Mouse (Mus musculus) ZHBTc4 (cell line): ENCODE data around the gene Meiob.
A peak's percentile ranks its signal among the peaks of the same experiment; 100 is the strongest.

ENCODE experiments used
- DNase-seq: peaks from one replicate; pipeline ENCODE4 v3.0.0-alpha.2; 2011; ENCODE audit warnings: low read depth, low spot score

Gene Meiob

DNA sequence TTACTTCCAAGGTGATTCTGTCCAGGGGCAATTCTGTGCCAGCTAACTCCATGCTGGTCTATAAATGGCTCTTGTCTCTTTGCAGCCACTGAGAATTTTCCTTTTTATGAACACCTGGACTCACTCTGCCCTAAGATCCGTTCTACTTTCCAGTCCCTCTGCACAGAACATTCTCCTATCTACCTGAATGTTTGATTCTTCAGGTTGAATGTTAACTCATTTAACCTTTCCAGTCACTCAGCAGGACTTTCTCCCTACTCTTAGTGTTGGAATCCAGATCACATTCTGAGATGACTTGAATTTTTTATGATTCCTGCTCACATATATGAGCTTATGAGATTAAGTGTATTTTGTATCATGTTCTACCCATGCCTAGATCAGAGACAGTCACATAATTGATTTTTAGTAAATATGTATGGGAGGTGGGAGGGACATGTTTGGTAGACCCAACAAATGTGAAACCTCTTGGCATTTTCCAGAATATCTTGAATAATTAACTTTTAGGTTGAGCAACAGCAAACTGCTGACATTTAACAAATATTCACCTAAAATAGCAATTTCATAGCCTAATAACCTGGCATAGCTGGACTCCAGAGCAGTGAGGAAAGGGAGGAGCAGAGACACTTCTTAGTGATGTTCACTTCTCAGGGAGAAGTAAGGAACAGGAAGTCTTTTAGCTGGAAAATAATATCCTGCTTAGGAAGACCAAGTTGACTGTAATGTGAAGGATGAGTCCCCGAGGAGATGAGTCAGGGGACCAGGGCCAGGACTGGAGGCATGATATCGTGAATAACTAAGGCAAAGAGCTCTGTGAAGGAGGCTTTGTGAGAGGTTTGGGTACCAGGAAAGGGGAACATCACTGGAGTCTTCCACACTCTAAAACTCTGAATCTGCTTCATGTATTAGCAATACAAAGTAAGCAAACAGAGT, 17.5 kb downstream of the Meiob start:
- DNase-seq: no peak

DNA sequence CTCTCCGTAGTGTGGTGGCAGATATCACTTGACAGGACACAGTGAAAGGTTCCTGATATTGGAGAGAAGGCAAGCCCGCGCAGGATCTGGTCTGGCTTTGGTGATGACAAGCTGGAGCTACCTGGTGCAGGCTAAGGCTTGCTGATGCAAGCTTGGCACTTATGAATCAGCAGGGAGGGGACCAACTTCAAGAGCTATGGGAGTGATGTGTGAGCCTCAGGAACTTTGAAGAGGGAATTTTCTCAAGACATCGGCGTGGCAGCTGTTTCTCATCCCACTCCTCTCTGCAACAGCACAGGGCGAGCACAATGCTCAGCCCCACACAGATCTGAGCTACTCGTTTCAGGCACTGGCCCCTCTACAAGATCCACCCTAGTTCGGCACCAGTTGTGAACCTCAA, 35.8 kb downstream of the Meiob start, which contains the start of gene Hagh:
TSS of gene Hagh (plus strand) at position 302 of the 400 bp plus-strand sequence.
- no peak for DNase-seq

DNA sequence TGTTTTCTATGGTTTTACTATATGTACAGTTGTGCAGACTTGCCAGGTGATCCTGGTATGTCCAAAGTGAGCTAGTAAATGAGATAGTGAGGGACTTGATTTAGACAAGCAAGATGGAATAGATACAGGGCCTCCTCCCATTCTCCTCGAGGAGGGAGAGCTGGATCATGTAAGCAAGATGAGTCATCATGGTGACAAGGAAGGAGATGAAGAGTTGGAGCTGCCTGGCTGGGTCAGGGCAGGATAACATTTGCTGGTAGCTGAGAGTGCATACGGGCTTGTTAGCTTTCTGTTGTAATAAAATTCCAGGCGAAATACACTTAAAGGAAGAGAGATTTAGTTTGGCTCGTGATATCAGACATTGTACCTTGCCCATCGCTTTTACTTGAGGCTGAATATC, 36.3 kb downstream of the Meiob start:
- DNase-seq: no peak

DNA sequence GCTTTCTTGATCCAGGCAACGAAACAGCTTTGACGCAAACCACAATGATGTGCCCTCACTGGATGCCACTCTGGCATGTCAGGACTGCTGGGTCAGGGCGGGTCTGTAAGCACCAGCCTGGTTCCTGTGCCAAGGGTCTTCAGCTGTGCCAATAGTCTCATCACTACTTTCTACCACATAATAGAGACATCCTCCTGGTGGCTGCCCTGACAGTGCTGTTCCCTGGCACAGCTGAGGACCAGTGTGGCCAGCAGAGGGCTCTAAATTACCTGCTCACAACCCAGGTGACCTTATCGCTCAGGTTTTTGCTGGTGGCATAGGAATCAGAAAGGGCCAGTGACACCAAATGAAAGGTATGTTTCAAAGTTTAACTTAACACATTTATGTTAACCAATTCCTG, 37.0 kb downstream of the Meiob start:
- no peak for DNase-seq

DNA sequence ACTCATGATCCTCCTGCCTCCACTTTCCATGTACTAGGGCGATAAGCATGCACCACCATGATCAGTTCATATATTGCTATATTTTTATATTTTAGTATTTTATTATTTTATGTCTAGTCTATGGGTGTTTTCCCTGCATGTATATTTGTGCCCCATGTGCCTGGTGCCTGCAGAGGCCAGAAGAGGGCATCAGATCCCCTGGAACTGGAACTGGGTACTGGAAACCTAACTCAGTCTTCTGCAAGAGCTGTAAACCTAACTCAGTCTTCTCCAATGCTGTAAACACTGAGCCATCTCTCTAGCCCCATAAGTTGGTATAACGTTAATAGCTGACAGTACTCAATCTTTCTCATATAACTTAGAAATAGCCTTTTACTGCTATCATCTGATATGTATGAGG, 38.5 kb downstream of the Meiob start:
- DNase-seq: no peak

DNA sequence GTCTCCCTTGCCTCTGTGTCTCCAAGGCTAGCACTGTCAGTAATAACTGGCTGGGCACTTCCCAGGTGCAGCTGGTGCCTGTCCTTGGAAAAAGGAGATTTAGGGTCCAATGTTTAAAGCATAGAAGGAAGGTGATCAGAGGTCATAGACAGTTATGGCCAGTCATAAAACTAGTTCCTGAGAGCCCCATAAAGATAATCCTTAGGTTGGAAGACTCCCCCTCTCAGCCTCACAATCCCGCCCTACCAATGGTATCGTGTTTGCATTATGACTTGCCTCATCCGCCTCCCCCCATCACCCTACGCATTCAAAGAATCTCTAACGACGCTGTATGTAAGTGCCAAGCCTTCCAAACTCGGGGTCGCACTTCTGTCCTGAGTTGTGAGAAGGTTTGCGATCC, 40.4 kb downstream of the Meiob start:
- DNase-seq: no peak

DNA sequence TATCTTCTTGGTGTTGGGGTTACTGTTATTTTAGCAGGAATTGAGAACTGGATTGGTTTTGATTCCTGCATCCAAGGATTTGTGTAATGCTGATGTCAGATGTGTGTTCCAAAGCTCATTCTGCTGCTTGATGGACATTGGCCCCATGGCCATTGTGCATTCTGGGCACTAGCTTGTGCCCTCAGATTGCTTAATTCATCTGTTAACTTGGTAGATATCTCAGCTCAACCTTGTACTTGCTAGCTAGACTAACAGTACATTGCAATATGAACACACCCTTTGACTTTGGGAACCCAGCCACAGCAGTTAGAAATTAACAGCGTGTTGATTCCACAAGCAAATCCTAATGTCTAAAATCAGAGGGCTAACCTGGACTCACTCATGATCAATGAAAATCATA, 43.3 kb downstream of the Meiob start:
- no peak for DNase-seq

DNA sequence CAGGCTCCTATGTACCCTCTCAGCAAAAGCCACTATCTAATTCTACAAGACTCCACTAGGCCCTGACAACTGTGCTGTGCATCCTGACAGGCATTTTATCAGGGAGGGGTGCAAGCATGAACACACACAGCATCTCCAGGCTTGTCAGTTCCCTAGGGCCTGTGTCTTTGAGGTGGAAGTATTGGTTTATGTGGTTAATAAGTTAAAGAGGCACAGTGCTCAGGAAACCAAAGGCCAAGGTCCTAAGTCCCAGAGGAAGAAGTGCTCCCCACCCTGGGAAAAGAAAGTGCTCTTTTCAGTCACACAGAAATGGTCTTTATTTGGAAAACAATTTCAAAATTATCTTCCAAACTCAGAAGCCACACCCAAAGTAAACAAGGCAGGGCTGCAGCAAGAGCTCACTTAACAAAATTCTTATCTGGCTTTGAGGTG, 44.5 kb downstream of the Meiob start:
- DNase-seq: no peak

DNA sequence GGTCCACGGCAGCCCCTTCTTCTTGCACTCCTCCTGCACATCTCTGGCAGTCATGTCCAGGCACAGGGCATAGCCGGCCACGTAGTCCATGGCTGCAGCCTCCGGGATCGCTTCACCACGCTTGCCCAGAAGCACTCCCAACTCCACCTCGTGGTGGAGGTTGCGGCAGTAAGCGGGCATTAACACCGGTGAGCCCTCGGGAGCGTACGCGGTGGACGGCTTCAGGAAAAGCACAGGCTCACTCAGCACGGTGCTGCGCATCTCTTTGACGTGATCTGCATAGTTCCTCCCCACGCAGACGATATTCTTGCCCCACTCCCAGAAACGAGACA, 45.6 kb downstream of the Meiob start:
- DNase-seq: no peak

DNA sequence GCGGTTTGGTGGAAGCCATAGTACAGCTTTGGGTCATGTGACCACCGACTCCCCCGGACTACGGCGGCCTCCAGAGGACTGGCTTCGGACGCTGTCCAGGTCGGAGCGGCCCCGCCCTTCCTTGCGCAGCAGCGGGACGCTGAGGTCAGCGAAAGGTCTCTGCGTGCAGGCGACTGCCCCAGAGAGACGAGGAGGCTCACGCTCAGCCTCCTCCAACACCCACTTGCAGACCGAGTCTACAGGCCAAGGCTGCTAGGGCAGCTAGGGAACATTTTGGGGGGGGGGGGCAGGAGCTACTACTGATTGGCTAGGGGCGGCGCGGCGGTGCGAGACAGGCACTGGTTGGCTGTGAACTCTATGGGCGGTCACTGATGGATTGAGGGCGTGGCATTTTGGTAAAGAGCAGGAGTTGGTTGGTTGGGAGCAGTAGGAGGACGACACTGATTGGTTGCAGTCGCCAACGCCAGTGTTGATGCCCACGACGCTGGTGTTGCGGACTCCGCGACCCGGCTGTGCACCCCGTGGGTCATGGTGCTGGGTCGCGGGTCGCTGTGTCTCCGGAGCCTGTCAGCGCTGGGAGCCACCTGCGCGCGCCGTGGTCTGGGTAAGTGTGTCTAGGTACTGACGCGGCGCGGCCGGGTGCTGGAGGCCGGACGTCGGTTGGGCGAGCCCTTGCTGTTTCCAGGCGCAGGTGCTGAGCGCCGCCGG, 46.1 kb downstream of the Meiob start, which contains the start of gene Fahd1:
TSS of gene Fahd1 (minus strand) at position 300 of the 708 bp plus-strand sequence.
- DNase-seq: peak; percentile 99

DNA sequence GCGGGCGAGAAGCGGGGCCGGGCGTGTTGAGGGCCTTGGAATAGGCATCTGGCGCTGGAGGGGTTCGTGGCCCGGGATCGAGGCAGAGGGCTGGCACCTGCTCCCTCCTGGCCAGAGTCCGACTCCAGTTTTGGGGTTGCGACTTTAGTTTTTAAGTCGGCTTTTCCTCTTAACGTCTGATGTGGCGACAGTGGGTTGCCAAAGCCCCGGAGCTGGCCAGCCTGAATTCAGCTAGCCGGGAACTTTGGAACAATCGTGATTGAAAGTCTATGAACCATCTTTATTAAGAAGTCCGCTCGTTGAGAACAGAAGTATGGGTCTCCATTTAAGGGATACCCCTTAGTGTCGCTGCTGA, 46.7 kb downstream of the Meiob start:
- DNase-seq: no peak

DNA sequence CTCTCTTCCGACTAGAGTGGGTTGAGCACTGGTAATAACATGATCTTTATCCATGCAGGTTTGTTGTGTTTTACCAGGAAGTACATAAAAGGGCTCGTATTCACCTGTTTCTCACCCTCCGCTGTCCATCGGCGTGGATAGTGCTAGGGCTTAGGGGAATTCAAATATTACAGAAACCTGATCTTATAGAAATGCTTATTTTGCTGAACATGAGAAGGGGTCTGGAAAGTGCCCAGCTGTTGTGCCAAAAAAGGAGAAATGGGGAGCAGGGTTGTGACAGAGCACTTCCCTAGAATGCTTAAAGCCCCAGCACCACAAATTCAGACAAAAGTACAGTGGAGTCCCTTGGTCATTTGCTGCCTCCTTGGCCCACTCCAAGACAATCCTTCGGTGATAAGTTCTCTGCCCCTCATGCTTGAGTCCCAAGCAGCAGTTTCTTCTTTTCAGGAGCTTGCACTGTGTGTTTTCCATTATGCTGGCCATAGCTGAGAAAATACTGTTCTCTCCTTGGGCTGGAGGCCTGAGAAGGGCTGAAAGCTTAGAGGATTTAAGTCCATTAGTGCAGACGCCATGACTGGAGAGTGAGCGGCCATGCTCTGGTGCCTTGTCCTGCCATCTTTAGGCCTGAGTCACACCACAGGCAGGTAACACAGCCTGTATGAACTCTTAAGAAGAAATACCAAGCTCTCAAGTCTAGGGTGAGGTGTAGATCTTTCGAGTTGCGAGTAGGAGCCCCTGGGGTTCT, 47.5 kb downstream of the Meiob start:
- no peak for DNase-seq

DNA sequence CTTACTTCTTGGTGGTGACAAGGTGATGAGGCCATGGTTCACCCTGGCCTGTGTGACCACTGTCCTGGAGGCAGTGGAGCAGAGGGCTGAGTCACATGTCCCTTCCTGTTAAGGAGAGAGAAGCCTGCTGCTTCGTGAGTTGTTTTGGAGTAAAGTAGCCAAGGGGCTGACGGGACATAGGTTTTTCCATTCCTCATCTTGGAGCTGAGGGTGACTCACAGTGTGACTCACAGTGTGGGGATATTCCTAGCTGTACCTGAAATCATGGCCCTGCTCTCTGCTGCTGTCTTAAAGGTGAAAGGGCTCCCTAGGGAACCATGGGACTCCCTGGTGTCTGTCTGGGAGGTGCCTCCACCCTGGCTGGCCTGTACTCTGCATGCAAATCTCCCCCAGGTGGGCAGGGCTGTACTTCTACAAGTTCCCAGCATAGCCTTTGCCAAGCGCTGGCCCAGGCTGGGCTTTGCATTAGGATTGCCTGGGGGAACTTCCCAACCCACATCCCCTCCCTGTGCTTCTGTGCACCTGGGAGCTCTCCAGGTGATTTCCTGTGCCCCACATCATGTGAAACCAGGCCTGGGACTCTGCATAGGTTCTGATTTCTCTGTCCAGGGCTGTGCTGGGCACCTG, 51.9 kb downstream of the Meiob start:
- no peak for DNase-seq

DNA sequence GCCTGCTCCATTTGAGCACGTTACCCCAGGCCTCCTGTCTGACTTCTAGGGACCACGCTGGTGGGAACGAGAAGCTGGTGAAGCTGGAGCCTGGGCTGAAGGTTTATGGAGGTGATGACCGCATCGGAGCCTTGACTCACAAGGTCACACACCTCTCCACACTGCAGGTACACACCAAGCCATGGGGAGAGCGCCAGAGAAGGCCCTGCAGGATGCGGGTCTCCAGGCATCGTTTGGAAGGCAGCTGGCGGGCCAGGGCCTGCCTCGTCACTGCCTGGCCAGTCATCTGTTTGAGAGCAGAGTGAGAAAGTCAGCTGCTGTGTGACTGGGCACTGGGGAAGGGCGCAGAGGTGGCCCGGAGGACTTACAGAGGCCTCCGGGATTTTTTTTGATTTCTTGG, 52.5 kb downstream of the Meiob start:
- DNase-seq: no peak

DNA sequence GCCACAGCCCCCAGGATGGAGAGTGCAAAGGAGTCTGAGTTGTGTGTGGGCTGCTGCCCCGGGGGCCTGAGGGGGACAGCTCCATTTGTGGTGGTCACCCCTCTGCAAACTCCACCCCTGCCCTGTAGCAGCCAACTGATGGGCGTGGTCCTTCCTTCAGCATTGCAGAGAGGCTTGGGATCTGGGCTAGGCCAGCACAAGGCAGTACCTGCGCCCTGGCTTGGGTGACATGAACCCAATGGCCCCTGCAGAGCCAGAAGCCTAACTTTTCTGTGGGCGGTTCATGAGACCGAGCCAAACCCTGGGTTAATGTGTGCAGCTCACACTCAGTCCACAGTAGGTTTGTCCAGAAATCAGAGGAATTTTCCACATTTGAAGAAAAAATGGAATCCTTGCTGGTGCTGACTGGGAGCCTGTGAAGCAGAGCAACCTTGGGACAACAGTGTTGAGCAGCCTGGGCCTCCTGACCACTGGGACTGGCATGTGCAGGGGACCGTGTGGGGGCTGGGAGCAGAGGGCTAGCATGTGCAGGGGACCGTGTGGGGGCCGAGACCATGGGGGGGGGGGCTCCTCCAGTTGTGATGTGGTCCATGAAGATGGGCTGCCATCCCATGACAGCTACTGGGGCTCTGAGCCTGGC, 53.9 kb downstream of the Meiob start:
- no peak for DNase-seq

DNA sequence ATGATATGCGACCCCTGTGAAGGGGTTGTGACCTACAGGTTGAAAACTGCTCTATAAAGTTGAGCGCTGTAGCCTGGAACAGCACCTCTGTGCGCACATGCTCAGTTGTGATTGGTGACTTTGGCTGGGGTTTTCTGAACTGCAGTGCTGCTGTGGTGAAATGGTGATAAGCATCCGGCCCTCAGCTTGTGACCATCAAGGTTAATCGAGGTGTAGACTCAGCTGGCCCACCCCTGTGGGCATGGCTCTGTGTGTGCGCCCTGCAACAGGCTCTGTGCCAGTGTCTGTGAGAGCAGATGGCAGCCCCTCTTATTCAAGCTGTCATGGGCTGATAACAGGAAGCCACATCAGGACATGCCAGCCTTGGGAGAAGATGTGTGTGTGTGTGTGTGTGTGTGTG, 54.9 kb downstream of the Meiob start:
- no peak for DNase-seq

DNA sequence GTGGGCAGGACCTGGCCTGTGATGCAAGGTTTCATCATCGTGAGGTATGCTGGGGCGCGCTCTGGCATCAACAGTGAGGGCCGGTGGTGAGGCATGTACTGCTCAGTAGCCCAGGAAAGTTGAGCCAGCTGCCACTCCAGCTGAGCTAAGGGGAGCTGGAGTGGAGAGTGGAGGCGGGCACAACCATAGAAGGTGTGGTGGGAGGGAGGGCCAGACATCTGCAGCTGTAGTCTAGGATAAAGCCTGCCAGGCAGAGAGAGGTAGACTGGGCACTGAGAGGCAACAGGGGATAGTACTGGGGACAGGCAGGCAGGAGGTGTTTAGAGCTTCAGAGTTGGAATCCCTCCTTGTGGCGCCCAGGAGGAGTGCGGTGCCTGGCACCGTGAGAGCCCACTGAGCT, 56.0 kb downstream of the Meiob start:
- no peak for DNase-seq

DNA sequence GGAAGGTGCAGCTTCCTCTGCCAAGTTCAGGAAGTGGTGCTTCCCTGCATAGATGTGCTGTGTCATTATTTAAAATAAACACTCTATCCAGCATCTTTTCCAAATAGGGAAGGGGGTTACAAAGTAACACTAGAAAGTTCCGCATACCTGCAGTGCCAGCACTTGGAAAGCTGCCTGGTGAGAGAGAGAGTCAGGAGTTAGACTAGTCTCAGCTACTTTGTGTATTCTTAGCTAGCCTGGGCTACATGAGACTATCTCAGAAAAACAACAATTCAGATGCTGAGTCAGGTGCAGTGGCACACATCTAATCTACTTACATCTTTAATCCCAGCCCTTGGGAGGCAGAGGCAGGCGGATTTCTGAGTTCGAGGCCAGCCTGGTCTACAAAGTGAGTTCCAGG, 57.7 kb downstream of the Meiob start:
- DNase-seq: no peak

DNA sequence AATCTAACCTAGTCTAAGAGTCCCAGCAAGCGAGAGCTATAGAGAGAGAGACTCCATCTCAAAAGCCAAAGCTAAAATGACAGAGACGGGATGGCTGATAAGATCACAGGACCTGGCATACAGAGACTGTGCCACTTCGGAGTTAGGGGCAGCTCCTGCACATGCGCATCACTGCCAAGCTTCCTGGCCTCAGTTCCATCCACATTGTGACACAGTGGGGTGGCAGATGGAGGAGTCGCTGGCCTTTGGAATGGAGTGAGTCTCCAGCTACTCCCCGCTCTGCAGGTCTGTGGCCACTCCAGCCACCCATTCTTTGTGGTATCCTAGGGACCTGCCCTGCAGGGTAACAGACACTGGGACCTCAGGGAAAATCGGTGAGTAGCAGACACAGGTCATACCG, 61.7 kb downstream of the Meiob start, which contains the start of gene Igfals:
TSS of gene Igfals (plus strand) at position 222 of the 400 bp plus-strand sequence.
- DNase-seq: no peak

DNA sequence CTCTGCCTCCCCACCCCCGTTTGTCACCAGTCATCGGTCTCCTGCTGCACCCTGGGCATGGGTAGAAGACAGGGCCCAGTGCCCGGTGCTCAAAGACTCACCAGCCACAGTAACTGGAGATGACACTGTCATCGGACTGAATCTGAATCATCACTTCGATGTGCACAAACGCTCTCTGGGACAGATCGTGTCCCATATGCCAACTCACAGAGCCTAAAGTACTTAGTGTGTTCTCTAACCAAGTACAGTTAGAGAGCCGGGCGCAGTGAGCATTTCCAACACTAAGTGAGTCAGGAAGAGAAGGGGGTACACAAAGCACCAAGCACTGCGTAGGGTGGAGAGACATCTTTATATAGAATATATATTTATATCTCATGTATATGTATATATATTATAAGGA, 63.8 kb downstream of the Meiob start:
- DNase-seq: no peak

DNA sequence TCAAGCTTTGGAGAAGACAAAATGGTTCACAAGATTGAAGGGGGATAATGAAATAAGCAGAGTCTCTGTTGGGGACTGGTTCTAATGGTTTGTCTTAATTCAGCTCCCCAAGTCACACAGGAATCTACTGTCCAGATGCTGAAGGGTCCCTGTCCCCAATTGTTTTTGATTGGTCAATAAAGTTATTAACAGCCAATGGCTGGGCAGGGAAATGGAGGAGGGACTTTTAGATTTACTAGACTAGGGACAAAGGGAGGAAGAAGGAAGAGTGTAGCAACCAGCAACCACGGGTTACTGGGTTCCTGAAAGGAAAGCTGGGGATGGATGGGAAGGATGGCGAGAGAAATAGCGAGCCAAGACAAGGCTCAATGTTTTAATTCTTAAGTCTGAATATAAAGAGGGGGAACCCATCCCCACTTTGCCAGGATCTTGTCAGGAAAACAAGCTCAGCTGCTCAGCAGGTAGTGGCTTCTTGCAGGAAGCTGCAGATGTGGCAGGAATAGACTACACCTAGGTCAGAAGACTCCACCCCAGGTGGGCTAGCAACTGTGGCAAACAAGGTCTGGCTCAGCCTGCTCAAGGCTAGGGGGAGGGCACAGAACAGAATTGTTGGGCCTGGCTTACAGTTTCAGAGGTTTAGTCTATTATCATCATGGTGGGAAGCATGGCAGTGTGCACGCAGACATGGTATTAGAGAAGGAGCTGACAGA, 69.8 kb downstream of the Meiob start:
- DNase-seq: peak; percentile 77
